Mouse (Mus musculus): ENCODE results near the gene Slc9a5. TPM values are rescaled to one million over a fixed set of nuclear protein-coding genes. Genes with fewer than 3 reads are reported as not detected.
A peak's percentile ranks its signal among the peaks of the same experiment; 100 is the strongest.

The Slc9a5 gene
- polyA plus RNA-seq, 1 experiment from 2014 or later = 0.29 TPM

- TF ChIP-seq CTCF (IDR thresholded peaks at IDR 0.05; ENCODE audit: low read depth) (no peak), EP300 (optimal IDR thresholded peaks at IDR 0.05) (no peak)
- no peak overlapping the region for H3K4me3 ChIP-seq (ENCODE audit: low read depth, low read length)
- DNase-seq (ENCODE audit: low spot score) (no peak), ATAC-seq (ENCODE audit: low FRiP score, low TSS enrichment) (no peak)
- H3K9me3 ChIP-seq (ENCODE audit: control insufficient read depth, low read length) = no peaks in the 10 kb centered on the region
- H3K36me3 ChIP-seq (ENCODE audit: control insufficient read depth, insufficient read depth, low read length) = no peaks in the 10 kb centered on the region
- WGBS = 56% methylated on average over 12 of the region's 12 CpGs
- no peak overlapping the region for H3K4me2 ChIP-seq (replicated peaks; ENCODE audit: low read depth)
- H3K4me1 ChIP-seq (replicated peaks; ENCODE audit: control insufficient read depth, insufficient read depth) = no peaks in the 10 kb centered on the region
- no peak overlapping the region for H3K9ac ChIP-seq (ENCODE audit: low read length)
- H3K27ac ChIP-seq (replicated peaks) = no peak overlapping the region
- H3K27me3 ChIP-seq (ENCODE audit: control insufficient read depth, insufficient read depth, low read length) = no peaks in the 10 kb centered on the region
These were observed 13.4 kb downstream of the Slc9a5 start for GRCm38 (mm10) chr8:105361751-105362702.

GRCm38 (mm10) chr8:105367107-105367506 is 18.5 kb downstream of the Slc9a5 start:
- no peaks in the 10 kb centered on the region for H3K4me1 ChIP-seq (replicated peaks; ENCODE audit: control insufficient read depth, insufficient read depth)
- no peak overlapping the region for H3K9ac ChIP-seq (ENCODE audit: low read length)
- no peaks in the 10 kb centered on the region for H3K36me3 ChIP-seq (ENCODE audit: control insufficient read depth, insufficient read depth, low read length)
- no peaks in the 10 kb centered on the region for H3K9me3 ChIP-seq (ENCODE audit: control insufficient read depth, low read length)
- H3K4me2 ChIP-seq (replicated peaks; ENCODE audit: low read depth) = no peak overlapping the region
- ATAC-seq (ENCODE audit: low FRiP score, low TSS enrichment) = no peak
- H3K4me3 ChIP-seq (ENCODE audit: low read depth, low read length) = no peak overlapping the region
- 67% methylated on average over 2 of the region's 2 CpGs for WGBS
- no peak overlapping the region for H3K27ac ChIP-seq (replicated peaks)
- H3K27me3 ChIP-seq (ENCODE audit: control insufficient read depth, insufficient read depth, low read length) = no peaks in the 10 kb centered on the region
- no peak for TF ChIP-seq EP300 (optimal IDR thresholded peaks at IDR 0.05)
- peak; percentile 65 for TF ChIP-seq CTCF (IDR thresholded peaks at IDR 0.05; ENCODE audit: low read depth)
- no peak for DNase-seq (ENCODE audit: low spot score)

DNA sequence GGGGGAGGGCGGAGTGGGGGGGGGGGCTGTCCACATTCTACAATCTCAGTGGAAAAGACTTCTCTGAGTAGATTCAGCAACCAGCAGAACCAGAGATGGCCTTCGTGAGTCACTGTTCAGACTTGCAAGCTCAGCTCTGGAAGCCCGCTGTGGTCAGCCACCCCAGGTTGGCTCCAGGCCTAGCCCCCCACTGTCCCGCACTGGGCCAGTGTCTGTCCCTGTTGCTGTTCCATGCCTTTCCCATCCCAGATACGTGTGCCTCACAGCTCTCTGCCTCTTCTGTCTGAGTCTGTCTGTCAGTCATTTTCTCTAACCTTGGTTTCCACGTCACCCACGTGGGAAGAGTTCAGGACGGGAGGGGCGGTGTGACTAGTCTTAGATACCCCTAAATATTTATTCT is 23.8 kb downstream of the Slc9a5 start:
- DNase-seq (ENCODE audit: low spot score) (no peak), ATAC-seq (ENCODE audit: low FRiP score, low TSS enrichment) (no peak)
- no peak for TF ChIP-seq CTCF (IDR thresholded peaks at IDR 0.05; ENCODE audit: low read depth)
- no peak for TF ChIP-seq EP300 (optimal IDR thresholded peaks at IDR 0.05)
- Histone ChIP-seq H3K27me3 (ENCODE audit: control insufficient read depth, insufficient read depth, low read length) (no peaks in the 10 kb centered on the region), H3K27ac (replicated peaks) (no peak overlapping the region), H3K4me1 (replicated peaks; ENCODE audit: control insufficient read depth, insufficient read depth) (no peaks in the 10 kb centered on the region), H3K36me3 (ENCODE audit: control insufficient read depth, insufficient read depth, low read length) (no peaks in the 10 kb centered on the region), H3K4me3 (ENCODE audit: low read depth, low read length) (no peak overlapping the region), H3K9ac (ENCODE audit: low read length) (no peak overlapping the region), H3K4me2 (replicated peaks; ENCODE audit: low read depth) (no peak overlapping the region), H3K9me3 (ENCODE audit: control insufficient read depth, low read length) (no peaks in the 10 kb centered on the region)
- 69% methylated on average over 9 of the region's 9 CpGs for WGBS

GRCm38 (mm10) chr8:105373032-105373431 is 24.4 kb downstream of the Slc9a5 start, which contains the start of gene Plekhg4:
TSS of gene Plekhg4 (plus strand) at chr8:105373274.
- no peaks in the 10 kb centered on the region for H3K27me3 ChIP-seq (ENCODE audit: control insufficient read depth, insufficient read depth, low read length)
- no peaks in the 10 kb centered on the region for H3K36me3 ChIP-seq (ENCODE audit: control insufficient read depth, insufficient read depth, low read length)
- ATAC-seq (ENCODE audit: low FRiP score, low TSS enrichment) = no peak
- WGBS = 53% methylated on average over 2 of the region's 2 CpGs
- no peak within 1 kb of the TSS for H3K9ac ChIP-seq (ENCODE audit: low read length)
- no peaks in the 10 kb centered on the region for H3K9me3 ChIP-seq (ENCODE audit: control insufficient read depth, low read length)
- no peak for DNase-seq (ENCODE audit: low spot score)
- H3K4me3 ChIP-seq (ENCODE audit: low read depth, low read length) = no peak within 1 kb of the TSS
- H3K4me1 ChIP-seq (replicated peaks; ENCODE audit: control insufficient read depth, insufficient read depth) = no peaks in the 10 kb centered on the region
- no peak within 1 kb of the TSS for H3K4me2 ChIP-seq (replicated peaks; ENCODE audit: low read depth)
- no peak for TF ChIP-seq CTCF (IDR thresholded peaks at IDR 0.05; ENCODE audit: low read depth)
- no peak for TF ChIP-seq EP300 (optimal IDR thresholded peaks at IDR 0.05)
- H3K27ac ChIP-seq (replicated peaks) = no peak within 1 kb of the TSS

GRCm38 (mm10) chr8:105374513-105374966 is 25.9 kb downstream of the Slc9a5 start:
- Histone ChIP-seq H3K27ac (replicated peaks) (no peak overlapping the region), H3K27me3 (ENCODE audit: control insufficient read depth, insufficient read depth, low read length) (no peaks in the 10 kb centered on the region), H3K4me3 (ENCODE audit: low read depth, low read length) (0 out of 2 replicates have a peak overlapping the region, but pooled peaks have one; percentile 10), H3K36me3 (ENCODE audit: control insufficient read depth, insufficient read depth, low read length) (no peaks in the 10 kb centered on the region), H3K9me3 (ENCODE audit: control insufficient read depth, low read length) (no peaks in the 10 kb centered on the region), H3K9ac (ENCODE audit: low read length) (0 out of 2 replicates have a peak overlapping the region, but pooled peaks have one; percentile 18), H3K4me1 (replicated peaks; ENCODE audit: control insufficient read depth, insufficient read depth) (no peaks in the 10 kb centered on the region), H3K4me2 (replicated peaks; ENCODE audit: low read depth) (peak overlapping the region; percentile 42)
- 35% methylated on average over 33 of the region's 33 CpGs for WGBS
- peak; percentile 63 for DNase-seq (ENCODE audit: low spot score)
- ATAC-seq (ENCODE audit: low FRiP score, low TSS enrichment) = peak; percentile 65
- peak; percentile 79 for TF ChIP-seq CTCF (IDR thresholded peaks at IDR 0.05; ENCODE audit: low read depth)
- TF ChIP-seq EP300 (optimal IDR thresholded peaks at IDR 0.05) = no peak

GRCm38 (mm10) chr8:105378673-105379072 is 30.0 kb downstream of the Slc9a5 start:
- Histone ChIP-seq H3K4me3 (ENCODE audit: low read depth, low read length) (no peak overlapping the region), H3K4me2 (replicated peaks; ENCODE audit: low read depth) (no peak overlapping the region), H3K36me3 (ENCODE audit: control insufficient read depth, insufficient read depth, low read length) (no peaks in the 10 kb centered on the region), H3K9ac (ENCODE audit: low read length) (no peak overlapping the region), H3K4me1 (replicated peaks; ENCODE audit: control insufficient read depth, insufficient read depth) (no peaks in the 10 kb centered on the region), H3K27ac (replicated peaks) (no peak overlapping the region), H3K27me3 (ENCODE audit: control insufficient read depth, insufficient read depth, low read length) (no peaks in the 10 kb centered on the region), H3K9me3 (ENCODE audit: control insufficient read depth, low read length) (no peaks in the 10 kb centered on the region)
- peak; percentile 84 for DNase-seq (ENCODE audit: low spot score)
- no peak for TF ChIP-seq CTCF (IDR thresholded peaks at IDR 0.05; ENCODE audit: low read depth)
- no peak for TF ChIP-seq EP300 (optimal IDR thresholded peaks at IDR 0.05)
- WGBS = 39% methylated on average over 19 of the region's 19 CpGs
- peak; percentile 30 for ATAC-seq (ENCODE audit: low FRiP score, low TSS enrichment)

Data from stomach, postnatal 0 days (tissue).